Comparison of ENCODE assay signal across 11 mouse cellular contexts in genomic region chr13:51479826-51480225, GRCm38 (mm10).
A peak's percentile ranks its signal among the peaks of the same experiment; 100 is the strongest.
DNase-seq lines count a peak whose midpoint lies in the region; ATAC-seq and TF ChIP-seq lines count a peak whose summit lies in the region.
"Had no signal": no experiment of that assay in that cellular context is flagged by ENCODE, and none has a peak within 500 bp of the region (broad histone marks: within the 10 kb centered on the region; RNA-seq: fewer than 3 reads in every experiment).

No protein-coding gene starts in this region.

- no peaks in the 10 kb centered on the region for H3K27me3 ChIP-seq in forebrain, embryonic 11.5 days (ENCODE audit: control insufficient read depth, insufficient read depth, low read length)
- H3K27me3 ChIP-seq in forebrain, embryonic 13.5 days = no peaks in the 10 kb centered on the region
- H3K27me3 ChIP-seq in midbrain, embryonic 14.5 days (ENCODE audit: control insufficient read depth, insufficient read depth, low read length) = no peaks in the 10 kb centered on the region
- H3K27me3 ChIP-seq in midbrain, embryonic 15.5 days (replicated peaks) = no peaks in the 10 kb centered on the region

- no peak for ATAC-seq in forebrain, embryonic 11.5 days (replicated peaks; ENCODE audit: low FRiP score)
- no peak for ATAC-seq in forebrain, embryonic 13.5 days
- no peak for ATAC-seq in midbrain, embryonic 14.5 days (ENCODE audit: low FRiP score, low TSS enrichment)
- ATAC-seq in midbrain, embryonic 15.5 days (replicated peaks) = no peak
- no peak for ATAC-seq in frontal cortex, adult (ENCODE audit: low TSS enrichment)

- no peak overlapping the region for H3K27ac ChIP-seq in forebrain, embryonic 11.5 days (ENCODE audit: low read depth, low read length)
- H3K27ac ChIP-seq in forebrain, embryonic 13.5 days = no peak overlapping the region
- no peak overlapping the region for H3K27ac ChIP-seq in midbrain, embryonic 14.5 days (replicated peaks; ENCODE audit: low read depth, low read length)
- no peak overlapping the region for H3K27ac ChIP-seq in midbrain, embryonic 15.5 days
- H3K27ac ChIP-seq: midbrain, embryonic 10.5 days had no signal

- DNase-seq in forebrain, embryonic 11.5 days (ENCODE audit: low spot score) = peak; percentile 13
- peak; percentile 21 for DNase-seq in midbrain, embryonic 14.5 days
- peak; percentile 40 for DNase-seq in brain, embryonic 14.5 days (ENCODE audit: low read depth)
- peak; percentile 76 for DNase-seq in kidney, postnatal 14 days
- no peak for DNase-seq in lung, adult 18-20 months
- DNase-seq: thymus, postnatal 14 days had no signal

- no peak overlapping the region for H3K4me2 ChIP-seq in forebrain, embryonic 11.5 days (ENCODE audit: low read depth, low read length, severe bottlenecking)
- no peak overlapping the region for H3K4me2 ChIP-seq in forebrain, embryonic 13.5 days
- no peak overlapping the region for H3K4me2 ChIP-seq in midbrain, embryonic 14.5 days (ENCODE audit: low read length)
- no peak overlapping the region for H3K4me2 ChIP-seq in midbrain, embryonic 15.5 days

- no peaks in the 10 kb centered on the region for H3K36me3 ChIP-seq in forebrain, embryonic 11.5 days (ENCODE audit: control insufficient read depth, insufficient read depth, low read length)
- no peaks in the 10 kb centered on the region for H3K36me3 ChIP-seq in forebrain, embryonic 13.5 days (ENCODE audit: poor library complexity, severe bottlenecking)
- no peaks in the 10 kb centered on the region for H3K36me3 ChIP-seq in midbrain, embryonic 14.5 days (ENCODE audit: control insufficient read depth, insufficient read depth, low read length)
- H3K36me3 ChIP-seq in midbrain, embryonic 15.5 days (replicated peaks) = no peaks in the 10 kb centered on the region
- H3K36me3 ChIP-seq: G1E; midbrain, embryonic 10.5 days had no signal

- H3K4me1 ChIP-seq in forebrain, embryonic 11.5 days (replicated peaks; ENCODE audit: control insufficient read depth, insufficient read depth, low read length) = no peaks in the 10 kb centered on the region
- H3K4me1 ChIP-seq in forebrain, embryonic 13.5 days = no peaks in the 10 kb centered on the region
- no peaks in the 10 kb centered on the region for H3K4me1 ChIP-seq in midbrain, embryonic 14.5 days (ENCODE audit: control insufficient read depth, insufficient read depth, low read length)
- no peaks in the 10 kb centered on the region for H3K4me1 ChIP-seq in midbrain, embryonic 15.5 days
- H3K4me1 ChIP-seq: midbrain, embryonic 10.5 days had no signal

- no peak overlapping the region for H3K9ac ChIP-seq in forebrain, embryonic 11.5 days (ENCODE audit: low read length)
- no peak overlapping the region for H3K9ac ChIP-seq in forebrain, embryonic 13.5 days
- H3K9ac ChIP-seq in midbrain, embryonic 14.5 days (replicated peaks; ENCODE audit: low read length) = no peak overlapping the region
- no peak overlapping the region for H3K9ac ChIP-seq in midbrain, embryonic 15.5 days

- H3K4me3 ChIP-seq in forebrain, embryonic 11.5 days (ENCODE audit: low read depth, low read length) = no peak overlapping the region
- H3K4me3 ChIP-seq in forebrain, embryonic 13.5 days = no peak overlapping the region
- H3K4me3 ChIP-seq in midbrain, embryonic 14.5 days (replicated peaks; ENCODE audit: low read depth, low read length) = no peak overlapping the region
- no peak overlapping the region for H3K4me3 ChIP-seq in midbrain, embryonic 15.5 days
- H3K4me3 ChIP-seq: midbrain, embryonic 10.5 days had no signal

- no peak for TF ChIP-seq POLR2A in brain, embryonic 14.5 days (IDR thresholded peaks at IDR 0.05; ENCODE audit: borderline replicate concordance, extremely low read depth, insufficient read depth, insufficient read length, poor library complexity, severe bottlenecking)

- no peak for TF ChIP-seq CTCF in brain, embryonic 14.5 days (IDR thresholded peaks at IDR 0.05; ENCODE audit: borderline replicate concordance, extremely low read depth, insufficient read depth, insufficient read length)

- WGBS in forebrain, embryonic 11.5 days = 88% methylated on average over 11 of the region's 11 CpGs
- WGBS in forebrain, embryonic 13.5 days = 90% methylated on average over 11 of the region's 11 CpGs
- WGBS in midbrain, embryonic 14.5 days = 88% methylated on average over 11 of the region's 11 CpGs
- 83% methylated on average over 11 of the region's 11 CpGs for WGBS in midbrain, embryonic 15.5 days

- no peaks in the 10 kb centered on the region for H3K9me3 ChIP-seq in forebrain, embryonic 11.5 days (ENCODE audit: control insufficient read depth, low read length)
- no peaks in the 10 kb centered on the region for H3K9me3 ChIP-seq in forebrain, embryonic 13.5 days (replicated peaks)
- H3K9me3 ChIP-seq in midbrain, embryonic 14.5 days (ENCODE audit: control insufficient read depth, low read length) = no peaks in the 10 kb centered on the region
- H3K9me3 ChIP-seq in midbrain, embryonic 15.5 days = no peaks in the 10 kb centered on the region
- H3K9me3 ChIP-seq: midbrain, embryonic 10.5 days had no signal

Comparison
In these comparisons a context has a peak if more than half of its experiments do, and no peak if none do; other contexts are left out.
1. DNase-seq: peak in forebrain, embryonic 11.5 days (single experiment), midbrain, embryonic 14.5 days (single experiment), brain, embryonic 14.5 days (single experiment) and kidney, postnatal 14 days (single experiment); none in lung, adult 18-20 months (0 of 2).